Mouse (Mus musculus): ENCODE measurements around the gene Sec14l1. TPM values are rescaled to one million over a fixed set of nuclear protein-coding genes. Genes with fewer than 3 reads are reported as not detected.

The Sec14l1 gene
- polyA plus RNA-seq (2017; shearing (Covaris generic)): 15.8 TPM

DNA sequence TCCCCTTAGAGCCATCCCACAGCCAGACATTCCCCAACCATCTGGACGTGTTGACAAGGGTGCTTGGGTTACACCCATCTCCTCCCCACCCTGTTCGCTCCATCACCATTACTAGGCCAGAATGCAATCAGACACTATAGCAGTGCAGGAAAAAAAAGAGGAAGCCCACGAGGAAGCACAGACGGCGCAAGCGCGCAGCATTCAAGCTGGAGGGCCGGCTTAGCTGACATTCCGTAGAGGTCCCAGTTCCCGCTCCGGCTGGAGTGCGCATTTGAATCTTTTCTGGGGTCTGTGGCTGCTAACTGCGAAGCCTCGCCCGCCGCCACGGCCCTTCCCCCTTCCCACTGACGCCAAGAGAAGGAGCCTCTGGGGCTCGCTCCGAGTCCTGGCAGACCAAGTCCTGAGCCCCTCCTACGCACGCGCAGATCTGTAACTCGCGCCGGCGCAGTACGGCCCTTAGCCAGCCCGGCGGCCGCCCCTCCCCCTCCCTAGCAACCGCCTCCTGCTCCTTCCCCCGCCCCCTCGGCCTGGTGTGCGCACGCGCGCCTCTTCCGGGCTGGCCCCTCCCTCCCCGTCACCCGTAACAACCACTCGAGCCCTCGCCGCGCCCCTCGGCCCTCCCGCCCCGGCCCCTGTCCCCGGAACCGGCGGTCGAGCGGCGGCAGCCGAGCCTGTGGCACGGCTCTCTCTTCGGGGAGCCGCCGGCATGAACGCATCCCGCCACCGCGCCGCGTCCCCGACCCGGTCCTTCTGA lies at the start of gene Sec14l1:
Gene Sec14l1, plus strand, starts transcription at position 577 of the 754 bp plus-strand sequence.

DNA sequence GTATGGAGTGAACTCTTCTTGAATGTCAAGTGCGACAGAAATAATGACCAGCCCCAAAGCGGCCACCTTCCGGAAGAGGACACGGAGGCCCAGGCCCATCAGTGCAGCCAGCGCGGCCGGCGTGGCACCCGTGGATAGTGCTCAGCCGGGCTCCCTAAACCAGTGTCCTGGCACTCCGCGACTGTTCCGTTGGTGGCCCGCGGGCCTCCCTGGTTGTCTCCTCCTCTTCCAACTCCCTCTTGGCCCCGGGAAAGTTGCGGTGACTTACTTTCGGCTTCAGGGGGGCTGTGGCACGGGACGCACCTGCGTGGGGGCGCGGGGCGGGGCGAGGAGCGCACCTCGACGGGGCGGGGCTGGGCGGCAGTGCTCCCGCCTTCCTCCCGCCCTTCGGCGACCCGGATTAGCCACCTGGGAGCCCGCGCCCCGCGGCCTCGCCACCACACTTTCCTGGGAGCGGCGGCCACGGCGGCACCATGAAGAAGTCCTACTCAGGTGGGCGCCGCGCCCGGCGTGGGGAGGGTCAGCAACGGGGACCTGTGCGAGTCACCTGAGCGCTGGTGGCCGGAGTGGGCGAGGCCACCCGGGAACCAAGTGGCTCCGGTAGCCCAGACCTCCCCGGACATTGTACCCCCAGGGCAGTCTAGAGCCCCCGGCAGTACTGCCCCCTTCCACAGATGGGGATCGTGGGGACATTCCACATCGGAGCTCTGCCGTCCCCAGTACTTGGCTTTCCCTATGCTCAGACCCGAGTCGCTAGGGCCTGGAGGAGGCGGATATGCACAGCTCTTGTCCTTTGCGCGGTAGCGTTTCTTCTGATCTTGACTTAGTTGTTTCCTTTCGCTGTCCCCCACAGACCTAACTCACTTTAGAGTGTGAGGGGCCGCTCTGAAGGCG lies 84.6 kb downstream of the Sec14l1 start, which contains the start of gene Sept9:
Gene Sept9, plus strand, starts transcription at position 380 of the 894 bp plus-strand sequence.

Other genes with a start within 250 kb of the Sec14l1 start
- gene Mgat5b, start 196.3 kb upstream of the Sec14l1 start, polyA plus RNA-seq (2017; shearing (Covaris generic)): not detected
- gene Sept9, start 84.5 kb downstream of the Sec14l1 start, polyA plus RNA-seq (2017; shearing (Covaris generic)): 153 TPM